Mouse (Mus musculus): Measurements from ENCODE around the gene Rnpep.

DNA sequence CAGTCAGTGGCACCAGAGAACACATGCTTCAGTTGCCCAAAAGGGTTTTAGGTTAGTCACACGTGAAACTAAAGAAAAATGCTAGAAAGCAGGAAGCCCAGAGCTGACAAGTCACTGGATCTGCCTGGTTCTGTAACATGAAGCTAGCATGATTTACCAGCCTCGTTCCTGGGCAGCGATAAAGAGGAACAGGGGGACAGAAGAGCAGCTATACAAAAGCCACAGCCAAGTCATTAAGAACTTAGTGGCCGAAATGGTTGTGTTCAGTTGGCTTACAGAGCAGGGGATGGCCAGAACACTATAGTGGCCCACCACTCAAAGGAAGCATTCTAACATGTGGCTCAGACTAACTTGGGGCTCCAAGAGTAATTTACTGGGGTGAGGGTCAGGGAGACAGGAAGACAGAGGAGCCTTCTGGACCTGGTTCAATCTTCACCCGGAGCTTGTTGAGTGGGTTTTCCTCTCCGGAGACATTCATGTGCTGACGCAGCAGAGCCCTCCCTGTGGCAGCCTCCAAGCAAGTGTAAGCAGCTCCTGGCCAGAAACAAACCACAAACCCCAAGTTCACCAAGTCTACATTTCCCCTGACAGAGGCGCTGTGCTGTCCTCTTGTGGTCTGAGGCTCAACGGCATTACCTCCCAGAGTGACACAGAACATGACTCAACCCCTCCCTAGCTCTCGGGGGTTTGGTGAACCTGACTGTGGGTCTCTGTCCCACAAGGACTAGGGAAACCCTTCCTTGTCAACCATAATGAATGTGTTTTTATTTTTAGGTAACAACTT lies 16.0 kb downstream of the Rnpep start:
- peak; percentile 33; the same call in 1 of the 2 replicates for TF ChIP-seq CTCF (IDR thresholded peaks at IDR 0.05; ENCODE audit: low read depth)
- no peak for TF ChIP-seq EP300 (IDR thresholded peaks at IDR 0.05; ENCODE audit: low read depth)

All from liver, postnatal 0 days (tissue).